Mouse (Mus musculus) adrenal gland, adult 18-20 months (tissue): ENCODE measurements around the gene Ncor2. TPM values are rescaled to one million over a fixed set of nuclear protein-coding genes. Genes with fewer than 3 reads are reported as not detected.

Experiments
- DNase-seq, 2 experiments: peaks; one replicate each; pipeline ENCODE4 v3.0.0; 2021 to 2022; ENCODE audit warnings: low spot score in 2 of 2
- total RNA-seq, 2 experiments: library from RNA; stranded (reverse); gene quantifications; 1 replicate in 1 of 2; 2 replicates in 1 of 2; pipeline ENCODE4 v1.2.3; 2021

Gene Ncor2
- total RNA-seq, 2 experiments from 2014 or later, result 195 to 242 TPM

DNA sequence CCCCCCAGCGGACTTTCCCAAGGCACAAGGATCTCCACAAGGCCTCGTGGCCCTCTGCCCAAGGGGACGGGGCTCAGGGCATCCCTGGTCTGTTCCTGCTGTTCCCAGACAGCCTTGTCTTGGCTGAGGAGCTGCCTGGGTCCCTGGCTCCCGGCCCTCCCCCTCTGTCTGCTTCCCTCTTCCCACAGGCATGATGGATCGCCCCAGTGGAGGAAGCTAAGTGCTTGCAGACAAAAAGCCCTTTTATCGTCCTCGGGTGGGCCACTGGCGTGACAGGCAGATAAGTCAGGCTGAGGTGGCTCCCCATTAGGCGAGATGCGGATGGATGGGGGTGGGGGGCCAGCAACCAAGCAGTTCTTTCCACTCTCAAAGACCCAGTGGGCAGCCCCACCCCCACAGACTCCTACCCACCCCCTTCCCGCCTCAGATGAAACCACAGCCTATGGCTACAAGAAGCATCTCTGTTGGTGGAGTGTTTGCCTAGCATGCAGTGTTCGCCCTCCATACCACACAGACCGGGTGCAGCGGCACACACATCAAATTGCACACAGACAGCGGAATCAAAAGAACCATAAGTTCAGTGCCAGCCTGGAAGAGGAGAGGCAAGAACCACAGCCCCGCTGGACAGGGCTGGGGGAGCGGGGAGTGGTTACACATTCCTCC is 27.0 kb downstream of the Ncor2 start:
- no peak for DNase-seq

DNA sequence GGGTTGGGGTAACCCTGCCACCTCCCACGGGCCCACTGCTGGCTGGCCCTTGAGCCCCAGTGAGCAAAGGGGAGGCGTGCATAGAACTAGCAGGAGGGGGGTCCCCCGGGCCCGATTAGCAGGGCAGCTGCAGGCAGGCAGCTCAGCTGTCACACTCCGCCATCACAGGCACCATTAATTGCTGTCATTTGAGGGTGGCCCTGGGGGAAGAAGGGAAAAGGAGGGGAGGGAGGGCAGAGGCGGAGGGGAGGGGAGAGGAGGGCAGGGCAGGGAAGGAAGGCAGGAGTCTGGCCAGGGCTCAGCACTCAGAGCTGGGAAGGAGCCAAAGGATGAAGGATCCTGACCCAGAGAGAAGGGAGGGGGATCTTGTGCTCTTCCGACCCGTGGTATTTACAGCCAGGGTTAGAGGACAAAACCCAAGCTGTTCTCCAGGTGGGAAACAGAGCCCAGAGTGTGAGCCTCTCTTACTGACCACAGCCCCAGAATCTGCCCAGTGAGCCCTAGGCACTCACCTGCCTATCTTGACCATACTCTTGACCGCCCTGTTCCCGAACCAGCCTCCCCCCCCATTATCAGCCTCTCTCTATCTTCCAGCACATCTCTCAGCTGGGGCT is 28.0 kb downstream of the Ncor2 start:
- no peak for DNase-seq

DNA sequence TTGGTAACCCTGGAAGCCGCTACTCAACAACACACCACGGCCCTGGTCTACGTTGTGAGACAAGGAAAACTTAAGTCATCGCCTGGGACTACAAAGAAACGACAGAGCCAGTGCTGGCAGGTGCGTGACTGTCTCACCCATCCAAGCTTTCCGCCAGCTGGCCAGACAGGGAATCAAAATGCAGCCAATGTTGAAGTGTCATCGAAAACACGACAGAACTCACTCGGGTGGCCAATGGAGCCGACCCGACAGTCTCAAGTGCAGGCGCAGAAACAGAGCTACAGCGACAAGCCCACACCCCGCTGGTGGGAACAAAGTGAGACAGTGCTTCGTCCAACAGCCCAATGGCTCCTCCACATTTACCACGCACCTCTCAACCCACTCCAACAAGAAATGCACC is 29.9 kb downstream of the Ncor2 start:
- no peak for DNase-seq

DNA sequence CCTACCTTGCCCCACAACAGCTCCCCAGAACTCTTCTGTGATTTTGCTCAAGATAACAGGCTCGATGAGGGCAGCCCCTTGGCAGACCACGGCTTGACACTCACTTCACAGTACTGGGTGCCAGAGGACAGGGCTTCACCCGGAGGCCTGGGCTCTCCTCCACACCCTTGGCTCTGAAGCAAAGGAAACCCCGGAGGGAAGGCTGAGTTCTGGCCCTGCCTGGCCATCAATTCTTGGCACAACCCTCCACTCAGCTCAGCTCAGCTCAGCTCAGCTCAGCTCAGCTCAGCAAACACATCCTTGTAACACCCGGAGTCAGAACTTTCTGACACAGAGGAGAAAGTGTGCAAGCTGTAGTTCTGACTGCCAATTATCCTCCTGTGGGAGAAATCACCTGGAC is 30.3 kb downstream of the Ncor2 start:
- DNase-seq, result no peak

DNA sequence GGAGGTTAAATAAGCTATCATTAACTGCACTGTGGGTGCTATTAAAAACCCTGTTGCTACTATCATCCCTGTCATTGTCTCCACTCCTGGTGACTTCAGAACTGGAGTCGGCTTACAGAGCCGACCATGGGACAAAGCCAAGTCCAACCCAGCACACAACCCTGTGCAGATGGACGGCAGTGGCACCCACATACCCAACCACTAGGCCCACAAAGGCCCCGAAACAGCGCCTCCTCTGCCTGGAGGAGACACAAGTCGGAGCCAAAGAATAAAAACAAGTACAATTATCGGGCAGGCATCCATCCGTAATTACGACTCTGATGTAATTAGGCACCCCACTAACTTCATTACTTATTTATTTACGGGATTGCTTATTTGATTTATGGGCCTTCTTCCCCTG is 30.8 kb downstream of the Ncor2 start:
- DNase-seq, result no peak

DNA sequence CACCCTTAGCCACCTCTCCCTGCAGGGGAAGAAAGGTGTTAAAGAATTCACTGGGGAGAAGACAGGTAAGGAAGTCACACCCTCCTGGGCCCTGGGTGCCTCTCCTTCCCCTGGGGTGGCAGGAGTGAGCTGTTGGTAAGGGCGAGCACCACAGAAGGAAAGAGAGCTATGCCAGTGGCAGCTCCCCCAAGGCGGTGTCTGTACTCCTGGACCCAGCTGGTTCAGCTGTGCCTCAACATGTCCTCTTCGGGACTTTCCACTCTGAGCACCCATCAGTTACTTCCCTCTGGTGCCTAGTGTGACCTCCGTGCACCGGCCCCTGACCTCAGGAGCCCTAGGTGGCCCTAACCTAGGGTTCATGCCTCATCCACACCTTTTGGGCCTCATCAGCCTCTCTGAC is 31.9 kb downstream of the Ncor2 start:
- DNase-seq, result no peak

DNA sequence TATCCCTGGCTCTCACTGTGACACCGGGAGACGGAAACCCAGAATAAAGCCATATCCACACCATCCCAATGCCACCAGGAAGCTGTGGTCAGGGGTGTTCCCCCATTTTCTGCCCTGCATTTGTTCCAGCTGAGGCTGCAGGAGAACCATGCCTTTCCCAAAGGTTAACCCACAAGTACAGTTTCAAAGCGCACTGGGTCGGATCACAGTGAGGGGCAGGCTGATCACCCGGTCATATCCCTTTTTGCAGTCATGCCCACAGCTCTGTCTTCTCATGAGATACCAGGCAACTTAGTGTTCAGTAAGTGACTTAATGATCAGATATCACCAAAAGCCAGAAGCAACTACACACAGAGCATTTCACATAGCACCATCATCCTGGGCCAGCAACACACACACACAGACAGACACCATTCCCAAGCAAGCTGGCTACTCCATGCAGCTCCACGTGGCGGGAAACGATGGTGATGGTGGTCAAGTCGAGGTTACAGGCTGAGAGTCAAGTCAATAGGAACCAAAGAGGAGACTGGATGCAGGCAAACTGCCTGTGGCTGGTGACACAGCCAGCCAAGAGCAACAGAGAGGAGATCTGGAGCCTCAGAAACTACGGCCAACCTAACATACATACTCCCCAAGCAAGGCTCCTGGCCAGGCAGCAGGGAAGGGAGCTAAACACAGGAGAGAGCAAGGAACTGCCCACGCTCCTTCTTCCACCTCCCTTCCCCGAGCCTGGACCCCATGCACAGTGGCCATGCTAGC is 35.7 kb downstream of the Ncor2 start:
- no peak for DNase-seq

DNA sequence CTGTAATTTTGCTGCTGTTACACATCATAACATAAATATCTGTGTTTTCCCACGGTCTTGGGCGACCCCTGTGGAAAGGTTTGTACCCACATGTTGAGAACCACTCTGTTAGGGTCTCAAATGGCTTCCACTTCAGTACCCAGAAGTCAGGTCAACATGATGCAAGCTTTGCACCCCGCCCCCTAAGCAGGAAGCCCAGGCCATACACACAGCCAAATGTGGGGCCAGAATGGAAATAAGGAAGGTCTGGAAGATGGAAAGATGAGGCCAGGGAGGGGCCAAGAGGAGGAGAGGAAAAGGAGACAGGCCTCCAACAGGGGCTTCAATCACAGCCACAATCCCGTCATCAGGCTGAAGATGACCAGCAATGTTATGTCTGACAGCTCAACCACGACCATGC is 37.1 kb downstream of the Ncor2 start:
- no peak for DNase-seq

DNA sequence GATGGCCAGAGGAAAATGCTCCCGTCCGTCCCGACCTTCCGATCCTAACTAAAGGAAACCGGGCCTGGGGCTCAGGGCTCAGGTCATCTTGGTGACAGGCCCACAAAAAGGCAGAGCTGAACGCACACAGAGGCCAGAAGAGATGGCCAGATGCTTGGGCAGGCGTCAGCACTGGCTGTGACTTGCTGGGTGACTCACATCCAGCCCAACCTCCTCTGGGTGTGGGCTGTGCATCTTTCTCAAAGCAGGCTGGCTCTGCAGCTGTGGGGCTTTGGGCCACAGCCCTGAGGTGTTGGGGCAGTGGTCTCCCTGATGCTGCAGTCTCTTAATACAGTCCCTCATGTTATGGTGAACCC is 37.5 kb downstream of the Ncor2 start:
- DNase-seq, result peak in 1 of 2 experiments; percentile 55

DNA sequence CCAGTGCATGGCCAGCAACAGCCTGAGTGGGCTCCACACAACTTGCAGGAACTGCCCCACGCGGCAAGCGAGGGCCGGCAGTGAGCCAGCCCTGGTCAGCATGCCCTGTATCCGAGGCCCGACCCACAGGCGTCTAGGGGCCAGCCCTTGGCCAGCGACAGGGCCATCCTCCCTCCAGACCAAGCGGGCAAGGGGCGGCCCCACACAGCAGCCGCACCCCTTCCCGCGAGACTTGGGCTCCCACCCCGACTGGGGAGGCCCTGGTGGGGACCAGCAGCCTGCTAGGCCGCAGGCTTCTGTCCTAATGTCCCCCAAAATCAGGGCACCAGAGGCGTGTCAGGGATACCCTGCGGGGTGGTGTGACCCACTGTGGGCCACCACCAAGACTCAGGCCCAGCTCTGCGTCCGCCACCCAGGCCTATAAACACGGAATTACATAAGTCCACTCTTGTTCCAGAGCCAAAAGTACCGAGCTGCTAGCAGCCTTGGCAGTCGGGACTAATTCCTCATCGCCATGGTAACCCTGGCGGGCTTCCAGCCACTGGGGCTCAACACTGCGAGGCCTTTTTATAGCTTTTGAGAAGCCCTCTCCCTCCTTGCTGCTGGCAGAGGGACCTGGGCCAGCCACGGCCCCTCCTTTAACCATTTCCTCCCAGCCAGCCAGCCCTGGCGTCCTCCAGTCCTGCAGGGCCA is 38.0 kb downstream of the Ncor2 start:
- peak; percentile 97 to 99 for DNase-seq

DNA sequence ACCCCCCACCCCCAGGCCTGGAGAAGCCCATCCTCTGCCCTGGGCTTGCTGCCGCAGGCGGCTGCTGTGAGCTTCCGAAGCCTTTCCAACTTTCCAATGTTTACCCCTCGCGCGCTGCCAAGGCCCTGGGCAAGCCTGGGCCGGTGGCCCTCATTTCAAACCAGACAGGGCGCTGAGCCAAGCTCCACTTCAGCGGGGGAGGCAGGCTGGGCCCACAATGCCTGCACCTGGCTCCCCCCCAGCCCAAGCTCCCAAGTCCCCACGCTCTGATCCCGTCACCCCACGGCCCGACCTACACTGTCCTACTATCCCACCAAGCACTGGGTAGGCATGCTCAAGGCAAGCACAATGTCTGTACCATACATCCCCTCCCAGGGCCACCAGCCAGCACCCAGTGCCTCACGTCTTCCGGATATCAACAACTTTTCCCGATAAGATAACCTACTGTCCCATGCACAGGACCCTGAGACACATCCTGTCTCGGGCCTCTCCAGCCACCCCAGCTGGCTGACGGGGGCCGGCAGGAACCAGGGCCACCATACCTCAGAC is 38.8 kb downstream of the Ncor2 start:
- peak; percentile 75 for DNase-seq

DNA sequence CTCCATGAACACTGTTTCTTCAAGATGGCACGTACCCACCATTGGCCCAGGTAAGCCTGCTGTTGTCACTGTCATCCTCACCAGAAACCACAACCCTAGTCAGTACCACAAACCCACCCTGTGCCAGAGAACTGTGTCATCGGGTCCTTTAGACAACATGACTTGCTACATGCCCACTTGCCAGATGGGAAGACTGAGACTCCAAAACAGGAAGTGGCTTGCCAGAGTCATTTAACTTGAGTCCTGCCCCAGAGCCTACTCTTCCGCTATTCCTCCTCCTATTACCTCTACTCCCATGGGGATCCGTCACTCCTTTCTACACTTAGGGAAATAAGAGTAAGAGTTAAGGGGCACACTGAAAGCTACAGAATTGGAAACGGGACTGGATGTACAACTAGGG is 39.4 kb downstream of the Ncor2 start:
- DNase-seq, result no peak

DNA sequence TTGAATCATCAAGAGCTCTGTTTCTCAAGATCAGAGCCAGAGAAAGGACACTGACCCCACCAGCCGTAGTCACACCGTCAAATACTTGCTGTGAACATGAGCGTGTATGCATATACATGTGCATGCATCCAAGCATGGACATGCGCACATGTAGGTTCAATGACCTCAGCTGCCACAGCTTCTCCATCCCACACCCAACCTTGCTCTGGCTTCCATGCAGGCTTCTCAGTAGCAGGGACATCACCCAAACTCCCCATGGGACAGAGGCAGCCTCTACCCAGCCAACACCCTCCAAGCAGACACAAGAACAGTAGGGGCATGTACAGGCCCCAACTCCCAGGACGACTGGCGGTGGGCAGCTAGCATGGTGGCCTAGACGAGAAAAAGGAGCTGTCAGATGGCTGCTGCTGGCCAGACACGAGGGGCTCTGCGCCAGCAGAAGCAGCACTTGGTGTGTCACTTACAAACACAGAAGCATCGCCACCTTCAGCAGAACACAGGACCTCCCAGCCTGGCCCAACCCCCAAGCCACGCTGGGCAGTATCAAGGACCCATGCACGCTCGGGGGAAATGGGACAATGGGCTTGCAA is 40.1 kb downstream of the Ncor2 start:
- no peak for DNase-seq

DNA sequence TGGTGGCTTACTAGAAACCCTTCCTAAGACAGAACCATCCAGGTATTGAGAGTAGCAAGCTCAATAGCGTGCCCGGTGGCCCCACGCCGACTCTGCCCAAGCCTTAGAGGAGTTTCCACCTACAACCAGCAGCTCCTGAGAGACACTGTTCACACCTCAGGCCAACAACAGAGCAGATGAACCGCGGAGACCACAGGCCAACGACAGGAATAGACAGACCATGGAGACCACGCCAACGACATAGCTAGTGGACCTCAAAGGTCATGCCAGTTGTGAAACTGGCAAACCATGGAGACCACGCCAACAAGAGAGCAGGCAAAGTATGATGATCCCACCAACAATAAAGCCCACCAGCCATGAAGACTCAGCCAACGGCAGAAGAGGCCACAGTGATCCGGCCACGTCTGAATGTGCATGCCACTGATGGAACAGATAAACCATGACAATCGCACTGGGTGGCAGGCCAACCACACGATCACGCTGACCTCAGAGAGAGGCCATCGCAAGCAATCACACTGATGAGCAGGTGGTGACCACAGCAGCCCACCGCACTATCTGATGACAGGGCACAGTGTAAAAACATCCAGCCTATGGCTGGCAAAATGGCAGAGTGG is 41.2 kb downstream of the Ncor2 start:
- DNase-seq, result no peak

DNA sequence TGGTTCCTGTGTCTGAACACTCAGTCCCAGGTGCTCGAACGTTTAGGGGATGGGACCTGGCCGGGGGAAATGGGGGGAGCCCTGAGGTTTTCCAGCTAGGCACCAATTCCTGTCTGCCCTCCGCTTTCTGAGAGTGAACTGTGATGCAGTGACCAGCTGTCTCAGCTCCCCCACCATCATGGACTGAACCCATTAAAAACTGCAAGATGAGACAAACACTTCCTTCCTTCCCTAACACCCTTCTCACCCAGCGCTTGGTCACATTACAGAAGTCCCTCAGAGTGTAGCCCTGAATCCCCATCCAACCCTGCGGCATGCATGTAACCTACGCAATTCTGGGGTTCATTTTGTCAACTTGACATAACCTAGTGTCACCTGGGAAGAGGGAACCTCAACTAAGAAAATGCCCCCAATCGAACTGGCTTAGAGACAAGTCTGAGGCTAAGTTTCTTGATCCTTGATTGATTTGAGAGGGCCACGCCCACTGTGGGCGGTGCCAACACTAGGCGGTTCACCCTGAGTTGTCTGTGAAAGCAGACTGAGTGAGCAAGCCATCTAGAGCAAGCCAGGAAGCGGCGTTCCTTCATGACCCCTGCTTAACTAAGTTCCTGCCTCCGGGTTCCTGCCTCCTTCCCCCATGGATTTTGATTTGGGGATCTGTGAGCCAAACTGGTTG is 41.9 kb downstream of the Ncor2 start:
- no peak for DNase-seq

DNA sequence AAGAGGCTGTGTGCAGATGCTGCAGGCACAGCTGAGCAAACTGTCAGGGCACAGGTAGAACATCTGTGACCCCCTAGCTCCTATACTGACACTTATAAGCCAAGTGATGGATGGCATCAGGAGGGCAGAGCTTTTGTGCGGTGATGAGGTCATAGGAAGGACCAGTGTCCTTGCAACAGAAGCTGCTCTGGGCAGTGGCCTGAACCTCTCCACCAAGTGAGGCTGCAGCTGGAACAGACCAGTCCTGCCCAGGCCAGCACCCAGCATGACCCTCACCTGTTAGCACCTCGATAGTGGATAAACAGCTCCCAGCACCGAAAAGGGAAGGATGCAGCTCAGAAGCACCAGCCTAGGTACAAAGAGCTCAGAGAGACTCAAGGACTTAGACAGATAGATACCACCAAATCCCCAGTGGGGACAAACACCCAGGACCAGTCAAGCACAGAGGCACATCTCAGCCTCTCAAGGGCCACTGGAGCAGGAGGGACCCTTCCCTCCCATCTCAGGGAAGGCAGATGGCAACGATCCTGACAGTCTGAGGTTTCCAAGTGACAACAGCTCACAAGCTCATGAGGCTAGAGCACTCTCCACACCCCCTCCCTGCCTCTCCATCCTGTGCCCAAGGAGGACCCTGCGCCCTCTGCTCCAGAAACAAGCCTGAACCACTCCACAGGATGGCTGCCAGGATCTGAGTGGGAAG is 42.6 kb downstream of the Ncor2 start:
- no peak for DNase-seq

DNA sequence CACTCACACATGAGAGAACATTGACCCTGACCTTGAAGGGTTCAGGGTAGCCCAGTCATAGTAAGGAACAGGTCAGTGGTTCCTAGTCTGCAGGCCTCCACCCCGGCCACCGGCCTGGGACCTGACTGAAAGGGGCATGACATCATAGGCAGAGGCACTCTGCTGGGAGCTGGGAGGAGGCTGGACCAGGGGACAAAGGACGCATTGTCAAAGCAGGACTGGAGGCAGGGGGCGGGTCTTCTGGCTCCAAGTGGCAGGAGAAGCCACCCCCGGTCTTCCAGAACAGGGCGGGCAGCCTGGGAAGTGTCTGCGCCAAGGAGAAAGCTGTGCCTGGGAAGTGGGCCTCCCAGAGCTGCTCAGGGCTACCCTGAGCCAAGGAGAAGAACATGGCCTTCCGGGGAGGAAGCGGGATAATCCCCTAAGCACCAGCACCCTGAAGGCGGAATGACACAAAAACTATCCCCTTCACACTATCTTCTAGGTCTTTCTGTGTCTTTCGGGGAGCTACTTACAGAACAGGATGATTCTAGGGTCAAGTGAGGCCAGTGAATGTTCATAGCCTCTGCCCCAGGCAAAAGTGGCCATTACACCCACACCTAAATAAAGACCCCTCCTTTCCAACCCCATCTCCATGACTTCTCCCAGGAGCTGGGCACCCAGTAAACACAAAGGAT is 44.1 kb downstream of the Ncor2 start:
- no peak for DNase-seq

DNA sequence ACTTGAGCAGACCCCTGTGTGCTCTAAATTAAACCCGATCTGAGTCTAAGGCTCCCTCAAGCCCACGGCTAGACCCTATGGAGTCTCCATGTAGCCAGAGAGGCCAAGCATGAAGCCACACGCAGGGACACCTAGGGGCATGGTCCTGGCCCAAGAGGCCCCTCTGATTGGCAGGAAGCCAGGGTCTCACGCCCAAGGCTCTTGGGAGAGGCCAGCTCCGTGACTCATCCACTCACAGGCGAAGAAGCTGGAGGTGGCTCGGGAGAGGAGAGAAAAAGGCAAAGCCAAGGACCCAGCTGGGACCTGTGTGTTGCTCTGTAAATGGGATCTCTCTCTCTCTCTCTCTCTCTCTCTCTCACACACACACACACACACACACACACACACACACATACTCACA is 44.6 kb downstream of the Ncor2 start:
- DNase-seq, result peak; percentile 69 to 74

DNA sequence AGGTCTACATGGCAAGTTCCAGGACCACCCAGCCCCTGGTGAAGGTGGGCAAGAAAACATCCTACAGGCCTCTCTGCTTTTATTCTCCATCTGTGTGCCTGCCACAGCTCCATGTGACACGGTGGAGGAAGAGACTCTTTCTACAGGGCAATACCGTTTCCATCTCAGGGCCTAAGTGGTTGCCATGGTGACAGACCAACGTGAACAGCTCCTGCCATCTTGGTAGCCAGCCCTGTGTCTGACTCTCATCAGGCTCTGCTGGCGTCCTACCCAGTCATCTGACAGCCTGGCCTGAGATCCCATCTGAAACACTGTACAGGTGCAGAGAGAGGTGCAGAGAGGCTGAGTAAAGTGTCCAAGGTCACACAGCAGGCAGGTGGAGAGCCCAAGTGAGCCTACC is 45.4 kb downstream of the Ncor2 start:
- no peak for DNase-seq
